Mouse (Mus musculus) embryonic fibroblast, embryonic 13.5 days (primary cell): Measurements from ENCODE around the gene Ear14. TPM values are rescaled to one million over a fixed set of nuclear protein-coding genes. Genes with fewer than 3 reads are reported as not detected.
A peak's percentile ranks its signal among the peaks of the same experiment; 100 is the strongest.
"Not testable (repeated sequence)": the region's sequence is repeated elsewhere in the genome, so short reads cannot be mapped to it uniquely, and the experiment has no call there.

Experiments
- H3K27ac ChIP-seq: 2 replicates; pipeline ENCODE4 v1.5.1; 2012; ENCODE audit warnings: low read length, control low read depth, inconsistent platforms; ENCODE audit not compliant: insufficient read depth
- H3K4me1 ChIP-seq: 2 replicates; pipeline ENCODE4 v1.6.1; 2011; ENCODE audit warnings: low read length; ENCODE audit not compliant: control insufficient read depth, insufficient read depth
- H3K4me3 ChIP-seq: 2 replicates; pipeline ENCODE4 v1.5.1; 2011; ENCODE audit warnings: mild to moderate bottlenecking, control low read depth, low read length; ENCODE audit not compliant: insufficient read depth
- CTCF ChIP-seq: IDR thresholded peaks from 2 replicates; pipeline ENCODE4 v1.5.1; 2011; ENCODE audit warnings: mild to moderate bottlenecking, control low read depth, low read length, moderate library complexity, borderline replicate concordance; ENCODE audit not compliant: insufficient read depth
- POLR2A ChIP-seq: IDR thresholded peaks from 2 replicates; pipeline ENCODE4 v1.6.1; 2011; ENCODE audit warnings: low read depth, mild to moderate bottlenecking, control low read depth, low read length, moderate library complexity
- polyA plus RNA-seq: library from polyadenylated mRNA; stranded (reverse); fragments of >200 nt; gene quantifications from 2 replicates; pipeline ENCODE4 v1.2.4, GENCODE M21; 2011; ENCODE audit warnings: low read depth; ENCODE audit not compliant: missing spikeins, insufficient read length

Ear14 gene
- polyA plus RNA-seq, 1 experiment = not detected

GRCm38 (mm10) chr14:51173843-51174242, 29.3 kb upstream of the Ear14 start:
- Histone ChIP-seq H3K4me1 (no peaks in the 10 kb centered on the region), H3K27ac (no peak overlapping the region), H3K4me3 (no peak overlapping the region)
- TF ChIP-seq POLR2A (no peak), CTCF (no peak)

GRCm38 (mm10) chr14:51181051-51181450, 22.1 kb upstream of the Ear14 start:
- H3K4me1 ChIP-seq, H3K27ac ChIP-seq, H3K4me3 ChIP-seq: not testable (repeated sequence)

- Histone ChIP-seq H3K4me1 (peaks cover 4% of the 10 kb centered on the region; the same call in 1 of the 2 replicates), H3K27ac (no peak overlapping the region)
- TF ChIP-seq CTCF (no peak), POLR2A (no peak)
Observed at GRCm38 (mm10) chr14:51195681-51196080, 7.5 kb upstream of the Ear14 start.

GRCm38 (mm10) chr14:51199098-51200023, 3.8 kb upstream of the Ear14 start, which contains the start of gene Ang2:
Gene Ang2, minus strand, starts transcription at chr14:51199148.
- H3K4me1 ChIP-seq = peaks cover 4% of the 10 kb centered on the region; the same call in 1 of the 2 replicates
- peak within 1 kb of the TSS; percentile 39; the same call in 1 of the 2 replicates for H3K27ac ChIP-seq
- no peak for TF ChIP-seq POLR2A
- no peak for TF ChIP-seq CTCF
- no peak within 1 kb of the TSS for H3K4me3 ChIP-seq

More at GRCm38 (mm10) chr14:51195681-51196080, 7.5 kb upstream of the Ear14 start:
- H3K4me3 ChIP-seq = no peak overlapping the region

- Histone ChIP-seq H3K27ac (peak overlapping the region; percentile 39; the same call in 1 of the 2 replicates), H3K4me3 (no peak overlapping the region), H3K4me1 (peaks cover 4% of the 10 kb centered on the region; the same call in 1 of the 2 replicates)
- no peak for TF ChIP-seq POLR2A
- no peak for TF ChIP-seq CTCF
Observed at GRCm38 (mm10) chr14:51200054-51200453, 3.1 kb upstream of the Ear14 start.

GRCm38 (mm10) chr14:51200466-51200865, 2.7 kb upstream of the Ear14 start:
- H3K4me3 ChIP-seq = no peak overlapping the region
- H3K27ac ChIP-seq = no peak overlapping the region
- TF ChIP-seq CTCF = no peak
- no peak for TF ChIP-seq POLR2A
- peaks cover 4% of the 10 kb centered on the region; the same call in 1 of the 2 replicates for H3K4me1 ChIP-seq

GRCm38 (mm10) chr14:51220075-51220474, 16.9 kb downstream of the Ear14 start:
- H3K4me3 ChIP-seq, H3K27ac ChIP-seq, H3K4me1 ChIP-seq: not testable (repeated sequence)

- H3K4me1 ChIP-seq, H3K4me3 ChIP-seq, H3K27ac ChIP-seq: not testable (repeated sequence)
Observed at GRCm38 (mm10) chr14:51229657-51230056, 26.5 kb downstream of the Ear14 start.

GRCm38 (mm10) chr14:51237488-51237887, 34.3 kb downstream of the Ear14 start:
- not testable (repeated sequence) for H3K4me3 ChIP-seq, H3K4me1 ChIP-seq, H3K27ac ChIP-seq

GRCm38 (mm10) chr14:51240899-51241298, 37.7 kb downstream of the Ear14 start:
- TF ChIP-seq POLR2A (no peak), CTCF (peak; percentile 36; the same call in 1 of the 2 replicates)
- H3K4me1 ChIP-seq = no peaks in the 10 kb centered on the region
- H3K4me3 ChIP-seq = no peak overlapping the region
- H3K27ac ChIP-seq = no peak overlapping the region
